Mouse (Mus musculus): ENCODE results near the gene Kpna3.

Gene Kpna3

GRCm38 (mm10) chr14:61439661-61440559 is at the start of gene Kpna3:
Gene Kpna3, minus strand, starts transcription at chr14:61439874.
- DNase-seq (ENCODE audit: low read depth): peak; percentile 99

GRCm38 (mm10) chr14:61460365-61460764 is 20.7 kb upstream of the Kpna3 start:
- DNase-seq (ENCODE audit: low read depth): no peak

DNA sequence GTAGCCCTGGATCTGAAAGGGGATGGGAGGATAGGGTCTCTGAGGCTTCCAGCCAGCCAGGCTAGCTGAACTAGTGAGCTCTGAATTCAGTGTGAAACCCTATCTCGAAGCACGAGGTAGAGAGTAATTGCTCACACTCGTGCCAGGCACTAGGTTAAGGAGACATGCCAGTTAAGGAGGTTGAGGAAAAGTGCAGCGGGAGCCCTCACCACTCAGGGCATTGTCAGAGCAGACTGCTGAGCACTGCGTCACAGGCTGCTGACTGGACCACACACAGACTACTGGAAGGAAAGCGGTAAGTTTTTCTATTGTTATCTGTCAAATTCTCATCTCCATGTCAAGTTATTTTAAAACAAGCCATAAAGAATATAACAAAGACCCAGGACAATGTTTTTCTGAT is 17.8 kb upstream of the Kpna3 start:
- no peak for DNase-seq (ENCODE audit: low read depth)

DNA sequence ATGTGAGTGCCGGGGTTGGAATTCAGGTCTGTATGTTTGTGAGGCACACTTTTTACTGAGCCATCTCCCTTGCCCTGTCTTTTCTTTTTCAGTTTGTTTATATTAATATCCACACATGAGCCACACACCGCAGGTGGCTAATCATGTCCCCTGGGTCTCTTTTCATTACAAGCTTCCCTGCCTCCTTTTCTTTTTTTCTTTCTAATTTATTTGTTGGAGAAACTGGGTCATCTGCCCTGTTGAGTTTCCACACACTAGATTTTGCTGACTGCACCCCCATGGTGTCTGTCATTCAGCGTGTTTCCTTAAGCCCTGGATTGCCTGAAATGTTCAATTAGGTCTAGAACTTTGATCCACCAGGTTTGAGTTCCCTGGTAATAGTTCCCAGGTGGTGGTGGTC is 15.9 kb upstream of the Kpna3 start:
- no peak for DNase-seq (ENCODE audit: low read depth)

DNA sequence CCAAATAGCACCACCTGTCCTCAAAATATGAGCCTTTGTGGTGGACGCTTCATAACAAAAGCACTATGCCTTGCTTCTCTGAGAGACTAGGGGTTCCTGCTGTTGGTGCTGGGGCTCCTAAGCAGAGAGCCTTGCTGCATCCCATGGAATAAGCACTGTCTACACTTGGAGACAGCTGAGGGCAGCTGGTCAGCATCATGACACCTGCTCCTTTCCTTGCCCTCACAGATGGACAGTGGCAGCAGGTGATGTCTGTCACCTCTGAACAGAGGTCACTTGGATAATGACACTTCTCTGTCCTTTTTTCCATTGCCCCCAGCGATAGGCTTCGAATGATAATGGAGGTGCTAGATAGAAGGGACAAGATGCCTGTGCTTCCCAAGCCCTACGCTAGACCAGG is 13.4 kb upstream of the Kpna3 start:
- no peak for DNase-seq (ENCODE audit: low read depth)

DNA sequence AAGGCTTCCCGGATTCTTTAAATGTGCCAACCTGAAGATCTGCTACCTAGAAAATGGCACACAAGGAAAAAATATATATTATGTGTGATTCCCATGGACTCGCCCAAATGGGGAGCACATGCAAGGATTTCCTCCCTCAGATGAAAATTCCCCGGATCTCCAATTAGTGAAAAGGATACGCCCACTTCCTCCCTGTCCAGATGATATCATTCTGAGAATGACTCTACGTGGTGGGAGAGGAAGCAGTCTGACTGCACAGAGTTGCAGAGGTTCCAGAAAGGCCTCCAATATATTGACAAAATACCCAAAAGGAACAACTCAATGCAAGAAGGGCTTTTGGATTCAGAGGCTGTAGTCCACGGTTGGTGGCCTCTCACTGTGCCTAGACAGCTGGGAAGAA is 12.8 kb upstream of the Kpna3 start:
- no peak for DNase-seq (ENCODE audit: low read depth)

GRCm38 (mm10) chr14:61447775-61448174 is 8.1 kb upstream of the Kpna3 start:
- DNase-seq (ENCODE audit: low read depth): no peak

GRCm38 (mm10) chr14:61439141-61439660 is 473 bp downstream of the Kpna3 start:
- DNase-seq (ENCODE audit: low read depth): peak; percentile 61

GRCm38 (mm10) chr14:61438171-61438945 is 1.3 kb downstream of the Kpna3 start:
- peak; percentile 50 for DNase-seq (ENCODE audit: low read depth)

DNA sequence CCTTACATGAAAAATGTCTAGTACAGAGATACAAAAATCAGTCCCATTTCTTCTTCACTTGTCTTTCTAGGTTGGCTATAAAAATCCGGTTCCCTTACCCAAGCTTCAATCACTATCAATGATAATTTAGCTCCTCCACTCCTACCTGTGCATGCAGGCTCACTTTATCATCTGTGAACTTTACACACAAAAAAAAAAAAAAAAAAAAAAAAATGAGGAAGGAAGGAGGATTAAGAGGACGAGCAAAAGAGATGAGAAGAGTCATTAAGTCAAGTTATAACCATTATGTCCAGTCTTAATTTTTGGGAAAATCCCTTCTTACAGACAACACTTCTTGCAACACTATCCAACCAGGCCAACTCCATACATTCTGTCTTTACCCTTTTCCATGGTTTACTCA is 2.8 kb downstream of the Kpna3 start:
- no peak for DNase-seq (ENCODE audit: low read depth)

DNA sequence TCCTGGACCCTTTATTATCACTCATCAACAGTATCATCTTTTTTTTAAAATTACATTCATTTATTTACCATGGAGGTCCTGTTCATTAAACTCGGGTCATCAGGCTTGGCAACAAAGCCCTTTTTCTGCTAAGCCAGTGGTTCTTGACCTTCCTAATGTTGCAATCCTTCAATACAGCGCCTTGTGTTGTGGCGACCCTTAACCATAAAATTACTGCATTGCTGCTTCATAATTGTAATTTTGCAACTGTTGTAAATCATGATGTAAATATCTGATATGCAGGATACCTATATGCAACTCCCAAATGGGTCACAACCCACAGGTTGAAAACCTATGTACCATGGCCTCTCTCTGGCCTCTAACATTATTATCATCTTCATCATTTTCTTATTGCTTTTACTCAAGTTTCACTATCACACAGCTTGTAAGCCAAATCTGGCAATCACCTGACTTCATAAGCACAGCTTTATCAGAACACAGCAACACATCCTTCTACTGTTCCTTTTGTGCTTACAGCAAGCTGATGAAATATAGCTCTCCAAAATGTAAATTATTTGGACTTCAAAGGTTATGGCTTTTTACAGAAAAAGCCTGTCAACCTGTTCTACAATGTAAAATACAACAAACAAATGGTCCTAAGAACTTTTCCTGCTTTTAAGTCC is 11.4 kb downstream of the Kpna3 start:
- DNase-seq (ENCODE audit: low read depth): peak; percentile 33

DNA sequence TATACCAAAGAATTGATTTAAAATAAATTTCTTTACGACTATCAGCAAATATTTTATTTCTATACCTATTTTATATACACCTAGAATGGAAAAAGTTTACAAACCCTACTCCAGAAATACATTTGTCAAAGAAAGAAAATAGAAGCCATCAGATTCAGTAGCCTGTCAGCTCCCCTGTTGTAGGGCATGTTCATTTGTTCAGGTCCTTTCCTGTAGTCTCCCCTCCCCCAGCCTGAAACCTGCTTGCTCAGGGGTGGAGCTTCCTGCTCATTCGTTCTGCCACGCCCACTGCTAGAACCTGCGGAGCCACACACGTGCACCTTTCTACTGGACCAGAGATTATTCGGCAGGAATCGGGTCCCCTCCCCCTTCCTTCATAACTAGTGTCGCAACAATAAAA is 12.6 kb downstream of the Kpna3 start:
- peak; percentile 71 for DNase-seq (ENCODE audit: low read depth)

- DNase-seq (ENCODE audit: low read depth): no peak
These were observed 14.5 kb downstream of the Kpna3 start for GRCm38 (mm10) chr14:61425080-61425665.

GRCm38 (mm10) chr14:61415719-61416118 is 24.0 kb downstream of the Kpna3 start:
- peak; percentile 30 for DNase-seq (ENCODE audit: low read depth)

- DNase-seq (ENCODE audit: low read depth): no peak
These were observed 24.4 kb downstream of the Kpna3 start for GRCm38 (mm10) chr14:61415311-61415710.

GRCm38 (mm10) chr14:61414808-61415207 is 24.9 kb downstream of the Kpna3 start:
- DNase-seq (ENCODE audit: low read depth): no peak

GRCm38 (mm10) chr14:61414199-61414598 is 25.5 kb downstream of the Kpna3 start:
- no peak for DNase-seq (ENCODE audit: low read depth)

DNA sequence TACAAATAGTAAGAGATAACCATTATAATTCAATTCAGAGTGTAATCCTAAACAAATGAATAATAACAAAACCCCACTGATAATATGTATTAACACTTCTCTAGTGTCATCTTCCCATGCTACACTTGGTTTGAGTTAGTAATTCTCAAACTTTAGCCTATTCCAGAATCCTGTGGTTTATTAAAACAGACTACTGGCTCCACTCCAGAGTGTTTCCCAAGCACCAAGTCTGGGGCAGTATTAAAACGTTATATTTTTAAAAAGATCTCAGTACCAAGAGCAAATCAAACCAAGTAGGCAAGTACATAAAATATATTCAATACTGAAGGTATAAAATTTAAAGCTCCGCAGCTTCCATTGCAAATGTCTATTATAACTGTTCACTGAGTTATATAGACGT is 26.0 kb downstream of the Kpna3 start:
- no peak for DNase-seq (ENCODE audit: low read depth)

DNA sequence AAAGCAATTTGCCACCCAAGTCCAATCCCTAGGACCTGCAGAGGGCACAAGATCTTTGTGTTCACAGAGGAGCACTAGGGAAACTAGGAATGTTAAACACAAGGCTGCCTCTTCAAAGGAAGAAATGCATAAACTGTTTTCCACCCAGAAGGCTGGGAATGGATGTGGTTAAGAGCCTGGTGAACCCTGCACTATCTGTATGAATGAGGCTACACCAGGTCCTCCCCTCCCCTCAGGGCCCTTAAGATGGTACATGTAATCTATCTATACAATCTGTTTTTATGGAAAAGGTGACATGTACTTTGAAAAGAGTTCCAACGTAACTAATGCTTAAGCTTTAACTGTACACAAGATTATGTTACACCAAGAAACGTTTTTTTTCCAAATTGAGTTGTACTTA is 29.7 kb downstream of the Kpna3 start:
- peak; percentile 23 for DNase-seq (ENCODE audit: low read depth)

GRCm38 (mm10) chr14:61407055-61407454 is 32.6 kb downstream of the Kpna3 start:
- no peak for DNase-seq (ENCODE audit: low read depth)

- no peak for DNase-seq (ENCODE audit: low read depth)
These were observed 33.9 kb downstream of the Kpna3 start for GRCm38 (mm10) chr14:61405761-61406160.

DNA sequence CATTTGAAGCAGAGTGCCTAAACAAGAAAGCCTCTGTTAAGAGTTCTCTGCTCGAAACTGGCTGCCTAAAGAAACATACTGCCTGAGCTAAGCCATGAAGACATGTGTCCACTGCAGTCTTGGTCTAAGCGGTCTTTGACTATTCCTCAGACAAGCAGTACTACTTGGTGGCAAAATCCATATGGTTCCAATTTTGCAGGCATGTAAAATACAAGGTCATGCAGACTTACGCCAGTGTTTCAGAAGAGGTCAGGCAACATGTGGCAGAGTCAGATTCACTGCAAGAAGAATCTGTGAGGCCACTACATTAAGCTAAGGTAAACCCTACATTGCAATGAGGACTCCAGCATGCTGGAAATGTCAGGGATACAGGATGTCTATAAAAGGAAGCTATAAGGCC is 34.7 kb downstream of the Kpna3 start:
- no peak for DNase-seq (ENCODE audit: low read depth)

Measured in induced T-regulatory cell, adult 2 months (primary cell).